Mouse (Mus musculus) forelimb bud, embryonic 11.5 days (tissue): Measurements from ENCODE around the gene Eif4a3.
"Not testable (repeated sequence)": the region's sequence is repeated elsewhere in the genome, so short reads cannot be mapped to it uniquely, and the experiment has no call there.

ENCODE experiments used
- DNase-seq: peaks from one replicate; pipeline ENCODE4 v3.0.0-alpha.2; 2012; ENCODE audit warnings: low read depth, low spot score

Eif4a3 gene

DNA sequence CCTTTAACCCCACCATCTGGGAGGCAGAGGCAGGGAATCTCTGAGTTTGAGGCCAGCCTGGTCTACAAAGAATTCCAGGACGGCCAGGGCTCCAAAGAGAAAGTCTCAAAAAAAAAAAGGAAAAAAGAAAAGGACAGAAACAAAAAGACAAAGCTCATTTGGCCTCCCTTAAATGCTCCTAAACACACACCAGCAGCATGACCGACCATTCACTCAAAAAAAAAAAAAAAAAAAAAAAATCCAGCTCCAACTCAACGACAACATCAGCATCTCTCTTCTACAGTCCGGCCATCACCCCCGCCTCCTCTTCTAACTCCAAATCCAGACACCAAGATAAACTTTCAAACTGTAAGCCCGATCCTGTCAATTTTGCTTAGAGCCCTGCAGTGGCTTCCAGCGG lies 972 bp downstream of the Eif4a3 start:
- no peak for DNase-seq

DNA sequence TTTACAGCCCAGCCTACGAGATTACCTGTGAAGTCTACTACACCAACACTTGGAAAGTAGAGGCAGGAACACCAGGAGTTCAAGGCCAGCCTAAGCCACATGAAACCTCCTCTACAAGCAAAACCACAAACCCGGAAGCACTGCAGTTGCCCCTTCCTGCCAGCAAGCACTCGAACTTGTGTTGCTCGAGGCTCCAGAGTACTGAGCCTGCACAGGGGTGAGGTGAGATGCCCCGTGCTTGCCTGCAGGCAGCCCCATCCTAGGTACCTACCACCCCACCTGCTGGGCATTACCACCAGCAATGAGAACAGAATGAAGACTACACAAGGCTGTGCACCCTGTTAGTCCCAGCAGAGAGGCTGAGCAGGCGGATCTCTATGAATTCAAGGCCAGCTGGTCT lies 1.9 kb downstream of the Eif4a3 start:
- DNase-seq, result no peak

DNA sequence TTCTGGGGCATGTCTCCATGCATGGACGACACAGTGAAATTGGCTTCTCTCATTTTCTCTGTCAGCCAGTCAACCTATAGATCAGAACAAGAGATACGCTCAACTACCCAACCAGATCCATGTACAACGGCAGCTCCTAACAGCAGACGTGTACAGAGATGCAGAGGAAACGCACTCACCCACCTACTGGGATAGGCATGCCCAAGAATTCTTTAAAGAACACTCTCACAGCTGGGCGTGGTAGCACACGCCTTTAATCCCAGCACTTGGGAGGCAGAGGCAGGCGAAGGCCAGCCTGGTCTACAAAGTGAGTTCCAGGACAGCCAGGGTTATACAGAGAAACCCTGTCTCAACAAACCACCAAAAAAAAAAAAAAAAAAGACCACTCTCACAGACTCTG lies 7.0 kb downstream of the Eif4a3 start:
- DNase-seq, result not testable (repeated sequence)

DNA sequence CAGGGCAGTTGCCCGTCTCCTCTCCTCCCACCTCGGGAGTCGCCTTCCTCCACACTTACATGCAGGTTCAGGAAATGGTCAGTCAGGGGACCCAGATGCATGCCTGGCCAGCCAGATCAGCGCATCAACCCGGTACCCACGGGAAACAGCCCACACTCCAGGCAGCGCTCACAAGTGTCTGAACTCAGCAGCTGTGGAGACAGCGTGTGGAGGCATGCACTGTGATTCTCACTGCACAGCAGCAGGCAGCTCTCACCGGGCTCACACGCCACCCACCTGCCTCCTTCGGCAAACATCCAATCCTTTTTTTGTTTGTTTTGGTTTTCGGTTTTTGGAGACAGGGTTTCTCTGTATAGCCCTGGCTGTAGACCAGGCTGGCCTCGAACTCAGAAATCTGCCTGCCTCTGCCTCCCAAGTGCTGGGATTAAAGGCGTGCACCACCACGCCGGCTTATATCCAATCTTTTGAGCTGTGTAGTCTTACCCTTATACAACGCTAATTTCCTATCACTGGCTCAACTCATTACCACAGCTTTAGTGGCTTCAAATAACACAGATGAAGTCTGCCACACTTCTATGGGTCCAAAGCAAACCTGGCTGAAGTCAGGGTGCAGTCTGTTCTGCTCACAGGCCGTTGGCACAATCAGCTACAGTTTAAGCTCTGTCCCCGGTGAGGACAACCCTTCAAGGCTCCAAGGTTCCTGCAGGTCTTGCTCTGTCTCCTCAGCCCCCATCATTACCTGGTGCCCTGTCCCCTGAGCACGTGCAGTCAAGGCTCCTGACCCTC lies 12.5 kb downstream of the Eif4a3 start:
- DNase-seq, result no peak

DNA sequence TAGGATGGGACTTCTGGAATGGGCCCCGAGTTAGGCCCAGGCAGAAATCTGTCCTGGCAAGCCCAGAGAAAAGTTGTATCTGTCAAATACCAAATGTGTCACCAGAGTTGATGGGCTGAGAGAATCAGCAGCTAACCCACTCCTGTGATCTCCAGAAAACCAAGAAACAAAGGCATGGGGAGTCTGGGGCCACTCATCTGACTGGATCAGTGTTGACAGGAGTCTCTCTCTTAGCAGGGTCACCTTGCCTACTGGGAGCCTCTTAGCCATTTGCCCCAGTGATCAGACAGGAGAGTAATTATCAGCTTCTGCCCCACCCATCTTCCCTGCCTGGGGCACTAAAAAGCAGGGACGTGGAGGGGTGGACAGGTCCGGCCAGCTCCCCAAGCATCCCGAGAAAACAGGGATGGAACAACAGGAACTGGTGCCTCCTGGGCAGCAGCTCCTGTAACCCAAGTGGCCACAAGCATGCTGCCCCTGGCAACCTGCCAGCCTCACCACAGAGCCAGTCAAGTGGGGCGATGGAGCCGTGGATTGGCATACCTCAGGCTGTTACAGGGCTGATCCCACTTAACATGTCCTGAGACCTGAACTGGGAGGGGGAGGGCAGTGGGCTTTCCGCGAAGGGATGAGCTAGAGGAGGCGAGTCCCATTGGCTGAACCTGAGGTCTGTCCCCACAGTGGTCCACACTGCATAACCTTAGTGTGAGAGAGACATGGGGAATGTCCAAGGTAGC lies 13.9 kb downstream of the Eif4a3 start:
- no peak for DNase-seq

DNA sequence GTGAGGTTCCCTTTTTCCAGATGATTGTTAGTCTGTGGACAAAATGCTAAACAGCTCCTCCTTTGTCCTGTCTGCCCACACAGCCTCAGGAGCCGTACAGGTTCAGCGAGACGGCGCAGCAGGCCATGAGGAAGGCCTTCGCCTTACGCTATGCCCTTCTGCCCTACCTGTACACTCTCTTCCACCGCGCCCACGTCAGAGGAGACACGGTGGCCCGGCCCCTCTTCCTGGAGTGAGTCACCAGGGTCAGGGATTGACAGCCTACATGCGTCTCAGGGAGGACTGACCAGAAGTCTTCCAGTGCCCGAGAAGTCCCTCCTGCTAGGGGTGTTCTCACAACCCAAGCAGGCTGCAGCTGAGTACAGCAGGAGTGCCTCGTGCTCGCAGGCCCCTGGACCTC lies 18.9 kb downstream of the Eif4a3 start:
- no peak for DNase-seq

DNA sequence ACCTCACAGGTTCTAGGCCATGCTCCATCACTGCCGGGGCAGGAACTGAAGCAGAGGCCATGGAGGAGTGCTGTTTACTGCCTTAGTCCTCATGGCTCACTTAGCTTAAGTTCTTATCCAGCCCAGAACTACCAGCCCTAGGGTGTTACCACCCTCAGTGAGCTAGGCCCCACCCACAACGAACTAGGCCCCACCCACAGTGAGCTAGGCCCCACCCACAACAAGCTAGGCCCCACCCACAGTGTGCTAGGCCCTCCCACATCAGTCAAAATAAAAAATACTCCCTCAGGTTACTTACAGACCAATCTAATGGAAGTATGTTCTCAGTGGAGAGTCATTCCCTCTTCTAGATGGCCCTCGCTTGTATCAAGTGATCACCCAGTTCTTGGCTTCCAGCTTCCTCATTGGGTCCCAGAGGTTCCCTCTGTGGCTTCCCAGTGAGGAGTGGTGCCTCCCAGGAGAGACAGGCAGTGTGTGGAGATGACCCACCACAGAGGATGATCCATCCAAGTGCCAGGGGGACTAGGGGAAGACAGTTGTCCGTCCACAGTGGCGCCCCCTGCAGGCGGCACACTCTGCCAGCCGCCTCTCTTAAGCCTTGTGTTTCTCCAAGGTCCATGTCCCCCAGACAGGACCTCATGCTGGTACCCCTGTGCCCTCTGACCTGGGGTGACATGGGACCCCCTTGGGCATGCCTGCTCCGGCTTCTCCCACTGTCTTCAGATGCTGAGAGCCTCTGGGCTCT lies 26.5 kb downstream of the Eif4a3 start:
- DNase-seq, result no peak

DNA sequence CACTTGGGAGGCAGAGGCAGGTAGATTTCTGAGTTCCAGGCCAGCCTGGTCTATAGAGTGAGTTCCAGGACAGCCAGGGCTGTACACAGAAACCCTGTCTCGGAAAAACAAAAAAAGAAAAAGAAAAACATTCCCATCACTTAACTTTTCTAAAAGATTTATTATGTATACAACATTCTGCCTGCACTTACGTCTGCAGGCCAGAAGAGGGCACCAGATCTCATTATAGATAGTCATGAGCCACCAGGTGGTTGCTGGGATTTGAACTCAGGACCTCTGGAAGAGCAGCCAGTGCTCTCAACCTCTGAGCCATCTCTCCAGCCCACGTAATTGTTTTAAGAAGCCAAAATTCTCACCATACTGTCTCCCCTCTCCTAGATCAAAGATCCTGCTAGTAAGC lies 27.4 kb downstream of the Eif4a3 start:
- DNase-seq, result not testable (repeated sequence)

DNA sequence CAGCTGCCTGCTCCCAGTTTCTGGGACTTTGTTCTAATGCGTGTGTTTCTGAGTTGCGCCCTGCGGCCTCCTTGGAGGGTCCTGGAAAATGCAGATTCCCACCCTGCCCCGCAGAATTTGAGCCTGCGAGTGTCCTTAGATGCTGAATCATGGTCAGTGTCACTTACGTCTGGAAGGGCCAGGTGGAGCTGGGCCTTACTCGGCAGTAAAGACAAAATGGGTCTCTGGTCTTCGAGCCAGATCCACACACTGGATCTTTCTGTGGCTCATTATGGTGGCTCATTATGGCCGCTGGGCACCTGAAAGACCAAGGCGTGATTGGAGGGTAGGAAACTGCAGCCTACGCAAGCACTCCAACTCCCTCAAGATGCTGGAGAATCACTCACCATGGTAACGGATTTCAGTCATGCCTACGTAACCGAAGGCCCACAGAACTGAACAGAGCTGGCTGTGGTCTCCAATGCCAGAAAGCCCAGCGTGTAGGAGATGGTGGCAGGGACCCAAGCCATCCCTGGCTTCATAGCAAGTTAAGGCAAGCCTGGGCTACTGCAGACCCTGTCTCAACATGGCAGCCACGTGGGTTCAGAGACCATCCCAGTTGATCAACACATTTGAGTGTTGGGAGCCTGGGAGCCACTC lies 31.2 kb downstream of the Eif4a3 start:
- no peak for DNase-seq

DNA sequence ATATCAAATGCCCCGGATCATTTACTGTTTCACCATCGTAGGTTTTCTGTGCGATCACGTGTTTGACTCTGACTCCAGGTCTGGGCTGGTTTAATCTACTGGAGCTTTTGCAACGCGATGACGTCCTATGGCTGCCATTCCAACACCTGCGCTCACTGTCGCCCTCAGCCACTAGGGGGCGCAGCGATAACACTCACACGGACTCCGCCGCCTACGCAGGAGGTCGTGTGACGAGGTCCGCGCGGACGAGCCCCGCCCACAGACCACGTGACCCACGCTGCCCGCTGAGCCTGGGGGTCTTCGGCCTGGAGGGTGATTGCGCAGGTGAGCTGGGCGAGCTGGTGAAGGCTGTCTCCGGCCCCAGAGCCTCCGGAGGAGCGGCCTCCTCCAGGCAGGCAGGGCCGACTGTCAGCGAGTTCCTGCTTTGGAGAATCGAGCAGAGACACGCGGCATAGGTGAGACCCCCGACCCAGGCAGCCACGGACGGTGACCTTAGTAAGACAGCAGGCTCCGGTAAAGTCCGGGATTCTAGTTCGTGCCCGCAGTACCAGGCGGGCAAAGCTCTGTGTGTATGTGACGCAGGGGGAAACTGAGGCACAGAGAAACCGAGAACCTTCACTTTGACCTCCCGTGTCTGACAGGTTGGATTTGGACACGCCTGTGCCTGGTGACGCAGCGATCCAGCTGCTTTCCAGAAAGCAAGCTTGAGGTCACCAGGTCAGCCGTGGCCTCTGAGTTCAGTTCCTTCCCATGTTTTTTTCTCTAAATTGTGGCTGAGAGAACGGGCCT lies 31.9 kb downstream of the Eif4a3 start, which contains the start of gene Gaa:
Gene Gaa (plus strand): TSS at position 120 of the 789 bp plus-strand sequence.
- peak; percentile 95 for DNase-seq

DNA sequence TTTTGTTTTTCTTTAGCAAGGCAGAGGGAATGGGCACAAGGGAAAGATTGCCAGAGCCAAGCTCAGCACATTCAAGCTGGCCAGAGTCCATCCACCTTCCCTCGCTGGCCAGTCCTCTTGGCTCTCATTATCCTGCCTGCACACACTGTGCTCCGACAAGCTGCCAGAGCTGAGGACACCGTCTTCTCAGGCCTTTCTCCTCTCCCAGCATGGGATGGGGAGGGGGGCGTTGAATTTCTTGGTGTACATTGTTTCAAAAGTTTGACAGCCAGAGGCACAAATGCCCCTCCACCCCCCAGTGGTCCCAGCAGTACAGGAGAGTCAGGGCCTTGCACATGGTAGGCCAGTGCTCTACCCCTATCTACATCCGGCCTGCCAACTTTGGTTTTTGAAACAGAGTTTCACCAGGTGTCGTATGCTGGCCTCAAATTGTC lies 32.6 kb downstream of the Eif4a3 start:
- DNase-seq, result no peak

DNA sequence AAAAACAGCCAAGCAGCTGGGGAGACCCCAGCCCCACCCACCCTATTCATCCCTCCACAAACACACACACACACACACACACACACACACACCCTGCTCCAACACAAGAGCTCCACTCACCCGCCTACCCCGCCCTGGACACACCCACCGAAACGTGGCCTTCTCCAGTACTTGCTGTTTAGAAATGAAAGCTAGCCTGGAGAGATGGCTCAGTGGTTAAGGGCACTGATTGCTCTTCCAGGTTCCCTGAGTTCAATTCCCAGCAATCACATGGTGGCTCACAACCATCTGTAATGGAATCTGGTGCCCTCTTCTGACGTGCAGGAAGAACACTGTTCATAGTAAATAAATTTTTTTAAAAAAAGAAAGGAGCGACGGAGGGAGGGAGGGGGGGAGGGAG lies 34.1 kb downstream of the Eif4a3 start:
- DNase-seq, result no peak

DNA sequence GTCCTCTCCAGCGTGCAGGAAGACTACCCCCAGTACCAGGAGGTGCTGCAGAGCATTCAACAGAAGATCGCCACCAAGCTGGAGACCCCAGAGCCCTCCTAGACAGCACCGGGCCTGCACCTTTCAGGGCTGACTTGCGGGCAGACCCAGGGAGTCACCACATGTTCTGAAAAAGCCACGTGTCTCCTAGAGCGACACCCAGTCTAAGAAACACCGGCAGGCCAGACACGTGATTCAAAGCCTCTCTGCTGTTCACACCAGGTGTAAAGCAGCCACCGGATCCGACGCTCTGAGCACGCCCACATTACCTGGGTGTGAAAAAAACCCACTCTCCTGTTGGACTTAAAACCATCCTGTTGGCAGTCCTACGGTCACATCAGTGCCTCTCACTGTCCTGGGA lies 35.5 kb downstream of the Eif4a3 start:
- no peak for DNase-seq

DNA sequence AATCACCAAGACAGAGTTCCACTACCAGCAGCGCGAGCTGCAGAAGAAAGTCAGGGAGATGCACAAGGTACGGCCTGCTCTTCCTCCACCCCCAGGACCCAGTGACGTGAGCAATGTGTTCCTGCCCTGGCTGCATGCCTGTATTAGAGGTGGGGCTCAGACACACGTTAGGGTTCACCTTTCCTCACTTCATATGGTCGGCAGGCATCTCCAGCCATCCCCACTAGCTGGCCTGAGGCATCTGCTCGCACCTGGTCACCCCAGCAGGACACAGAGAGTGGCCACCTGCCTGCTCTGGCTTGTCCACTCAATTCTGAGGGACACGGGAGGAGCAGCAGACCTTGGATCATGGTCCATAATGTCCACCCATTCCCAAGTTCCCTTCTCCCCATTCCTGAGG lies 39.9 kb downstream of the Eif4a3 start:
- no peak for DNase-seq

DNA sequence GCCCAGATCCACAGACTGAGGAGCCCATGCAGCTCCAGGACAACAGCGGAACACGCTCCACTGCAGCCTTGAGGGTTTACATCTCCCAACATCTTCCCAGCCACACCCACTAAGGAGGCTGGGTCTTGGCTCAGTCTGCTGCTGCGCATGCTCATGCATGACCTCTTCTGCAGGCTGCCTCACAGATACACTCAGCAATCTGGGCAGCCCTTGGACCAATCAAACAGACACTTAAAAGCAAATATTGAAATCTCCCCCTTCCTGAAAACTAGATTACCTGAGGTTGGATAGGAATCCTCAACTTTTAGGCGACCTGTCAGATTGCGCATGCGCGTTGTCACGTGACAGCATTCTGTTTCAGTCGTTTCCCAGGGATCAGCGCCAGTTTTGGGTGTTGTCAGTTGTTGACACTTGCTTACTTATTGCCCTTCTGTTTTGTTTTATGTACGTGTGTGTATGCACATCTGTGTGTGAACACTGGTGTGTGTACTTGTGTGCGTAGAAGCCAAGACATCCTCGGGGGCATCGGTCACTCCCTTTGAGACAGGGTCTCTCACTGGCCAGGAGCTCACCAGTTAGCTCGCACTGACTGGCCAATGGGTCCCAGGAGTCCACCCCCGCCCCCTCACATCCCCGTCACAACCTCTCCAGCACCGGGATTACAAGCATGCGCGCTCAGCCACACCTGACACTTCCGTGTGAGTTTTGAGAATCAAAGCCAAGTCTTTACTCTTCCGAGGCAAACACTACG lies 41.1 kb downstream of the Eif4a3 start:
- peak; percentile 57 for DNase-seq

DNA sequence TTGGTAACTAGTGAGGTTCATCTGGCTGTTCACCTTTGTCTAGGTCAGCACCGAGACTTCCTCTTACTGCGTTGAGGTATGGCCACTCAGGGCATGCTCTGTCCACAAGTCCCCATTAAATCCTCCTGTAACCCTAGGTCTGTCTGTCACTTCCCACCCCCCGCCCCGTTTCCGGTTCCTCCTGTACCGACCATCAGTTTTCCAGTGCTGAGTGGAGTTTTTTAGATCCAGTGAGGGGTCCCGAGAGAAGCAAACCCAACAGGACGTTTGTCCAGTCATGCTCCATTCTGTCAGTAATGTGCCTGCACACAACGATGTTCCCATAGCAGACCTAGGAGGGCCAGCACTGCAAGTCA lies 41.7 kb downstream of the Eif4a3 start:
- DNase-seq, result no peak

DNA sequence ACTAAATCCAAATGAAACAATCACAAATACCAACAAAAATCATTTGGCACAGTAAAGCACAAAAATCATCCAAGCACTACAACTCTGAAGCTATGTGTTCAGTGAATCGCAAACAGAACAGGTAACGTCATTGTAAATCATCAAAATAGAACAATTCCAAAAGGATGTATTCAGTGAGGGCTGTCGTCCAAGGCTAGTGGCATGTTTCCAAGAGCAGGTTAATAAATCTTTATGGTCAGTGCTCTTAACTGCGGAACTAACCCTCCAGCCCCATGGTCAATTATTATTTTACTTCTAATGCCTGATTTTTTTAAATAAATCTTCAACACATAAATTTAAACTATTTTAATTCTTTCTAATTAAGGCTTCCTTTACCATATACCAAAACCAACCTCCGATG lies 43.3 kb downstream of the Eif4a3 start:
- not testable (repeated sequence) for DNase-seq

DNA sequence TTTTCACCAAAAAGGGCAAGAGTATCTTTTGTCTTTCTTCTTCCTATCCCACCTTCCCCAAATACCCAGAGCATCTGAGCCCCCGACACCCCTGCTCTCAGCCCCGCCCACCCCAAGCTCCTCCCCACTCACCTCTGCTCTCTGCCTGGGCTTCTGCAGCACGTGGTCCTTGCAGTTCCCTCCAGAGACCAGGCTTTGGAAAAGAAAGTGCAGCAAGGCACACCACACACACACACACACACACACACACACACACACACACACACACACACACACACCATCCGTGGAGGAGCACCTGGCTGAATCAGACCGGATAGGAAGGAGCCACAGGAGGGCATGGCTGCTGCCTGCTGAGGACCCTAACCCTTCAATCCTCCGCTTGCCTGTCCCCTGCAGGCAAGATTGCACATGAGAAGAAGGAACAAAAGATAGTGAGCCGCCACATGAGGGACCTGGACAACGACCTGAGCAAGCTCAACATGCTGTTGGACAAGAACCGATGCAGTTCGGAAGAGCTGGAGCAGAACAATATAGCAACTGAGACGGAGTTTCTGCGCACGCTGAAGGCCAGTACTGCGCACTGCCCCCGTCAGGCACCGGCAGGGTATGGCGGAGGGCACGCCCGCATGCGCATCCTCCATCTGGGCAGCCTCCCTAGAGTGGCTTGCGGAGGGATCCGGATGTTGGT lies 46.9 kb downstream of the Eif4a3 start:
- DNase-seq, result peak; percentile 54

DNA sequence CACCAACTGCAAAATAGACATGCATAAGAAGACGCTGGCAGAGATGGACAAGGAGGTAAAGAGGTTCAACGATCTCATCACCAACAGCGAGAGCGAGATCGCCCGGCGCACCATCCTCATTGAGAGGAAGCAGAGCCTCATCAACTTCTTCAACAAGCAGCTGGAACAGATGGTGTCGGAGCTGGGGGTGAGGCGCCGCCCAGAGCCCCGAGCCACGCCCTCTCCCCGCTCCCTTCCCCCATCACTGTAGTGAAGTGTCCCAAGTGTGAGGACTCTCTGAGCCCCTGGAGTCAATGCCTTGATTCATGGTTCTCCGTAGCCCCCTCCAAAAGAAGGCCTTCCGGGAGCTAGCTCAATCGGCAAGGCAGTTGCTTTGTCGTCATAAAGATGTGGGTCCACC lies 48.9 kb downstream of the Eif4a3 start:
- no peak for DNase-seq

DNA sequence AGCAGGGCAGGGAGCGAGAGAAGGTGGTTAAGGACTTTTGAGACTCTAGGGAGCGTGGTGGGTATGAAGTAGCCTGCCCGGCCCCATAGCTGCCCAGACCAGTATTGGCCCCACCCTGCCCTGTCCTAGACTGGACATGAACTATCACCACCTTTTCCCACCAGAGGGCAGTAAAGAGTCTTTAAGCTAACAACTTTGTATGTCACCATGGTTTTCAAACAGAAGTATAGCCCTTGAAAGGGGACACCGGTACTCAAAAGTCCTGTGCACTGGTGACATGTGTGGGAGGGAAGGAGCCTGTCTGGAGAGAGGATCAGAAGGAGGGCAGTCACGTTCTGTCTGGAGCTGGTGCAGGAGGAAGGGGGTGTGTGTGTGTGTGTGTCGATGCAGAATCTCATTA lies 50.9 kb downstream of the Eif4a3 start:
- peak; percentile 92 for DNase-seq
